Mouse (Mus musculus) MEL (cell line): Measurements from ENCODE around the gene Acot10. TPM values are rescaled to one million over a fixed set of nuclear protein-coding genes. Genes with fewer than 3 reads are reported as not detected.

Source experiments
- DNase-seq: peaks from one replicate; pipeline ENCODE4 v3.0.0; 2011; ENCODE audit warnings: low read depth, low spot score
- H3K27ac ChIP-seq: 2 replicates; pipeline ENCODE4 v1.5.1; 2012; ENCODE audit warnings: low read depth, mild to moderate bottlenecking, control low read depth, low read length, moderate library complexity; ENCODE audit not compliant: control insufficient read depth
- H3K27me3 ChIP-seq, 2 experiments: fragments of 150-350 bp in 1 of 2; sonication (generic) in 1 of 2; 2 replicates each; pipeline ENCODE4 v1.6.1; 2012; ENCODE audit warnings: low read length in 2 of 2, mild to moderate bottlenecking in 2 of 2, improper control_type of control experiment in 1 of 2, moderate library complexity in 1 of 2; ENCODE audit not compliant: insufficient read depth in 2 of 2, control insufficient read depth in 1 of 2
- H3K36me3 ChIP-seq, 2 experiments: 2 replicates each; pipeline ENCODE4 v1.6.1; 2012 to 2014; ENCODE audit warnings: low read length in 2 of 2, improper control_type of control experiment in 1 of 2, inconsistent platforms in 1 of 2, mild to moderate bottlenecking in 1 of 2; ENCODE audit not compliant: insufficient read depth in 2 of 2, control insufficient read depth in 1 of 2
- H3K4me1 ChIP-seq, 2 experiments: fragments of 150-350 bp in 1 of 2; sonication (generic) in 1 of 2; 2 replicates each; pipeline ENCODE4 v1.6.1; 2012; ENCODE audit warnings: low read length in 2 of 2, improper control_type of control experiment in 1 of 2, mild to moderate bottlenecking in 1 of 2; ENCODE audit not compliant: insufficient read depth in 2 of 2, control insufficient read depth in 1 of 2
- H3K4me3 ChIP-seq, 2 experiments: fragments of 150-350 bp in 1 of 2; sonication (generic) in 1 of 2; 2 replicates each; pipeline ENCODE4 v1.5.1; 2012; ENCODE audit warnings: low read depth in 2 of 2, low read length in 2 of 2, mild to moderate bottlenecking in 2 of 2, moderate library complexity in 2 of 2, control low read depth in 1 of 2, improper control_type of control experiment in 1 of 2; ENCODE audit not compliant: control insufficient read depth in 1 of 2, insufficient read depth in 1 of 2
- H3K79me2 ChIP-seq: 2 replicates; pipeline ENCODE4 v1.6.1; 2012; ENCODE audit warnings: mild to moderate bottlenecking, low read length, moderate library complexity; ENCODE audit not compliant: control insufficient read depth, poor library complexity, insufficient read depth
- H3K9ac ChIP-seq: 2 replicates; pipeline ENCODE4 v1.6.1; 2012; ENCODE audit warnings: low read depth, mild to moderate bottlenecking, control low read depth, low read length, moderate library complexity; ENCODE audit not compliant: control insufficient read depth, poor library complexity, severe bottlenecking
- H3K9me3 ChIP-seq: fragments of 150-350 bp; sonication (generic); replicated peaks from 2 replicates; pipeline ENCODE4 v1.6.1; 2012; ENCODE audit warnings: mild to moderate bottlenecking, low read length, improper control_type of control experiment, moderate library complexity; ENCODE audit not compliant: insufficient read depth
- BHLHE40 ChIP-seq: IDR thresholded peaks from 2 replicates; pipeline ENCODE4 v1.6.1; 2012; ENCODE audit warnings: low read depth, mild to moderate bottlenecking, inconsistent platforms, low read length, improper control_type of control experiment, borderline replicate concordance
- CHD1 ChIP-seq: IDR thresholded peaks from 2 replicates; pipeline ENCODE4 v1.6.1; 2012; ENCODE audit warnings: low read depth, mild to moderate bottlenecking, inconsistent platforms, low read length, improper control_type of control experiment
- E2F4 ChIP-seq: IDR thresholded peaks from 2 replicates; pipeline ENCODE4 v1.6.1; 2011; ENCODE audit warnings: low read depth, low read length, improper control_type of control experiment, borderline replicate concordance
- ELF1 ChIP-seq: IDR thresholded peaks from 2 replicates; pipeline ENCODE4 v1.6.1; 2014; ENCODE audit warnings: low read depth, mild to moderate bottlenecking, inconsistent platforms, low read length, improper control_type of control experiment, moderate library complexity
- EP300 ChIP-seq, 2 experiments: IDR thresholded peaks; 2 replicates each; pipeline ENCODE4 v1.6.1; 2011; ENCODE audit warnings: improper control_type of control experiment in 2 of 2, low read length in 2 of 2, low read depth in 1 of 2, mild to moderate bottlenecking in 1 of 2
- ETS1 ChIP-seq: IDR thresholded peaks from 2 replicates; pipeline ENCODE4 v1.6.1; 2012; ENCODE audit warnings: low read depth, mild to moderate bottlenecking, inconsistent platforms, low read length, improper control_type of control experiment, moderate library complexity
- GABPA ChIP-seq: IDR thresholded peaks from 2 replicates; pipeline ENCODE4 v1.6.1; 2012; ENCODE audit warnings: low read depth, mild to moderate bottlenecking, inconsistent platforms, low read length, improper control_type of control experiment, moderate library complexity
- GATA1 ChIP-seq: IDR thresholded peaks from 2 replicates; pipeline ENCODE4 v1.6.1; 2011; ENCODE audit warnings: low read depth, low read length, improper control_type of control experiment
- JUND ChIP-seq: IDR thresholded peaks from 2 replicates; pipeline ENCODE4 v1.6.1; 2011; ENCODE audit warnings: low read depth, mild to moderate bottlenecking, improper control_type of control experiment, low read length
- MAX ChIP-seq: IDR thresholded peaks from 2 replicates; pipeline ENCODE4 v1.6.1; 2011; ENCODE audit warnings: low read length, improper control_type of control experiment
- MAZ ChIP-seq: IDR thresholded peaks from 2 replicates; pipeline ENCODE4 v1.6.1; 2012; ENCODE audit warnings: low read depth, mild to moderate bottlenecking, inconsistent platforms, low read length, improper control_type of control experiment
- MEF2A ChIP-seq: IDR thresholded peaks from 2 replicates; pipeline ENCODE4 v1.6.1; 2014; ENCODE audit warnings: low read depth, mild to moderate bottlenecking, inconsistent platforms, low read length, improper control_type of control experiment; ENCODE audit not compliant: poor library complexity, insufficient replicate concordance, severe bottlenecking; ENCODE audit errors: extremely low read depth
- MXI1 ChIP-seq: IDR thresholded peaks from 2 replicates; pipeline ENCODE4 v1.6.1; 2011; ENCODE audit warnings: mild to moderate bottlenecking, low read depth, low read length, improper control_type of control experiment
- MYB ChIP-seq: IDR thresholded peaks from 2 replicates; pipeline ENCODE4 v1.6.1; 2011; ENCODE audit warnings: mild to moderate bottlenecking, low read depth, low read length, improper control_type of control experiment
- MYC ChIP-seq: IDR thresholded peaks from 2 replicates; pipeline ENCODE4 v1.6.1; 2011; ENCODE audit warnings: low read depth, mild to moderate bottlenecking, low read length, improper control_type of control experiment, moderate library complexity
- NRF1 ChIP-seq: IDR thresholded peaks from 2 replicates; pipeline ENCODE4 v1.6.1; 2014; ENCODE audit warnings: low read depth, mild to moderate bottlenecking, inconsistent platforms, low read length, improper control_type of control experiment, moderate library complexity; ENCODE audit not compliant: poor library complexity, insufficient read depth, severe bottlenecking
- POLR2A ChIP-seq, 2 experiments: IDR thresholded peaks; 2 replicates each; pipeline ENCODE4 v1.6.1; 2011 to 2012; ENCODE audit warnings: low read length in 2 of 2, mild to moderate bottlenecking in 2 of 2, control low read depth in 1 of 2, improper control_type of control experiment in 1 of 2, low read depth in 1 of 2, moderate library complexity in 1 of 2; ENCODE audit not compliant: control insufficient read depth in 1 of 2, insufficient read depth in 1 of 2, poor library complexity in 1 of 2
- POLR2AphosphoS2 ChIP-seq: IDR thresholded peaks from 2 replicates; pipeline ENCODE4 v1.6.1; 2011; ENCODE audit warnings: low read length, improper control_type of control experiment
- SIN3A ChIP-seq: IDR thresholded peaks from 2 replicates; pipeline ENCODE4 v1.6.1; 2012; ENCODE audit warnings: low read length, improper control_type of control experiment, inconsistent platforms
- TBP ChIP-seq: IDR thresholded peaks from 2 replicates; pipeline ENCODE4 v1.8.0; 2011; ENCODE audit warnings: low read depth, low read length, improper control_type of control experiment
- UBTF ChIP-seq: IDR thresholded peaks from 2 replicates; pipeline ENCODE4 v1.6.1; 2012; ENCODE audit warnings: low read depth, mild to moderate bottlenecking, inconsistent platforms, low read length, improper control_type of control experiment, moderate library complexity, borderline replicate concordance; ENCODE audit not compliant: insufficient read depth
- USF1 ChIP-seq: IDR thresholded peaks from 2 replicates; pipeline ENCODE4 v1.6.1; 2014; ENCODE audit warnings: low read depth, mild to moderate bottlenecking, inconsistent platforms, low read length, improper control_type of control experiment, moderate library complexity
- USF2 ChIP-seq, 2 experiments: IDR thresholded peaks; 2 replicates each; pipeline ENCODE4 v1.6.1; 2011 to 2012; ENCODE audit warnings: improper control_type of control experiment in 2 of 2, low read length in 2 of 2, borderline replicate concordance in 1 of 2, inconsistent platforms in 1 of 2, low read depth in 1 of 2, mild to moderate bottlenecking in 1 of 2; ENCODE audit not compliant: insufficient read depth in 1 of 2
- ZC3H11A ChIP-seq: IDR thresholded peaks from 2 replicates; pipeline ENCODE4 v1.6.1; 2012; ENCODE audit warnings: low read depth, mild to moderate bottlenecking, inconsistent platforms, low read length, improper control_type of control experiment
- ZKSCAN1 ChIP-seq: IDR thresholded peaks from 2 replicates; pipeline ENCODE4 v1.6.1; 2012; ENCODE audit warnings: low read depth, mild to moderate bottlenecking, inconsistent platforms, low read length, improper control_type of control experiment, moderate library complexity
- polyA plus RNA-seq, 2 experiments: library from polyadenylated mRNA; stranded (reverse) in 1 of 2; unstranded in 1 of 2; fragments of >175 nt in 1 of 2; fragments of >200 nt in 1 of 2; gene quantifications; 2 replicates each; pipeline versions ENCODE4 v1.2.1 to v1.2.4; 2012; ENCODE audit warnings: low replicate concordance in 2 of 2, low read depth in 1 of 2; ENCODE audit not compliant: insufficient read length in 2 of 2, insufficient read depth in 1 of 2, missing spikeins in 1 of 2
- total RNA-seq: library from RNA; depleted of rRNA; stranded (reverse); fragments of 300-350 nt; gene quantifications from 2 replicates; pipeline ENCODE4 v1.2.3, GENCODE M21; 2012

Gene Acot10
- total and polyA plus RNA-seq, 3 experiments: 0.10 to 0.31 TPM; not detected in 1

- Histone ChIP-seq H3K4me1 (no peaks in the 10 kb centered on the region), H3K79me2 (no peaks in the 10 kb centered on the region), H3K4me3 (no peak overlapping the region), H3K9me3 (no peaks in the 10 kb centered on the region), H3K27me3 (no peaks in the 10 kb centered on the region), H3K36me3 (no peaks in the 10 kb centered on the region), H3K9ac (no peak overlapping the region), H3K27ac (no peak overlapping the region)
- no peak for DNase-seq
- TF ChIP-seq TBP: no peak
- no peak for TF ChIP-seq ELF1
- no peak for TF ChIP-seq E2F4
- no peak for TF ChIP-seq MAZ
- no peak for TF ChIP-seq UBTF
- TF ChIP-seq BHLHE40: no peak
- TF ChIP-seq MAX: no peak
- no peak for TF ChIP-seq MEF2A
- TF ChIP-seq ETS1: no peak
- no peak for TF ChIP-seq MXI1
- no peak for TF ChIP-seq ZC3H11A
- no peak for TF ChIP-seq JUND
- TF ChIP-seq EP300 (IDR thresholded peaks at IDR 0.05; ENCODE audit: low read depth in 1 of 2, low read length in 2 of 2): no peak
- TF ChIP-seq USF1: no peak
- no peak for TF ChIP-seq ZKSCAN1
- TF ChIP-seq MYC: no peak
- no peak for TF ChIP-seq POLR2AphosphoS2
- TF ChIP-seq GABPA: no peak
- no peak for TF ChIP-seq GATA1
Measured at GRCm38 (mm10) chr15:20684200-20684599, 17.6 kb upstream of the Acot10 start.

- Histone ChIP-seq H3K27me3 (no peaks in the 10 kb centered on the region), H3K4me1 (no peaks in the 10 kb centered on the region), H3K9ac (no peak overlapping the region), H3K27ac (no peak overlapping the region), H3K4me3 (no peak overlapping the region), H3K79me2 (no peaks in the 10 kb centered on the region), H3K9me3 (no peaks in the 10 kb centered on the region), H3K36me3 (no peaks in the 10 kb centered on the region)
- no peak for DNase-seq
- TF ChIP-seq NRF1: no peak
- no peak for TF ChIP-seq ZKSCAN1
- TF ChIP-seq EP300 (IDR thresholded peaks at IDR 0.05; ENCODE audit: low read depth in 1 of 2, low read length in 2 of 2): no peak
- TF ChIP-seq USF1: no peak
- no peak for TF ChIP-seq POLR2A (IDR thresholded peaks at IDR 0.05; ENCODE audit: control insufficient read depth in 1 of 2, insufficient read depth in 1 of 2, low read depth in 1 of 2, low read length in 2 of 2, poor library complexity in 1 of 2)
- no peak for TF ChIP-seq USF2 (IDR thresholded peaks at IDR 0.05; ENCODE audit: borderline replicate concordance in 1 of 2, insufficient read depth in 1 of 2, low read depth in 1 of 2, low read length in 2 of 2)
- TF ChIP-seq MEF2A: no peak
- TF ChIP-seq CHD1: no peak
- TF ChIP-seq MAZ: no peak
- no peak for TF ChIP-seq BHLHE40
- TF ChIP-seq SIN3A: no peak
- TF ChIP-seq MAX: no peak
- no peak for TF ChIP-seq UBTF
- TF ChIP-seq MYB: no peak
- TF ChIP-seq MYC: no peak
- TF ChIP-seq JUND: no peak
- no peak for TF ChIP-seq E2F4
Measured at GRCm38 (mm10) chr15:20682719-20683118, 16.2 kb upstream of the Acot10 start.
